In genomic region chr11:75530325-75530724, GRCm38 (mm10) we compare ENCODE assay signal across 1 mouse cellular context.
TF ChIP-seq lines count a peak whose summit lies in the region.

No protein-coding gene starts in this region.

TF ChIP-seq in CH12.LX, 34 proteins besides CTCF, POLR2A, EP300 and RAD21 (continued from another document):
- TF ChIP-seq MAFK (IDR thresholded peaks at IDR 0.05; ENCODE audit: insufficient replicate concordance, low read length), result peak; percentile 77
- no peak for TF ChIP-seq CHD2 (IDR thresholded peaks at IDR 0.05; ENCODE audit: low read length)
- peak; percentile 76; the same call in 1 of the 2 replicates for TF ChIP-seq NELFE (IDR thresholded peaks at IDR 0.05; ENCODE audit: low read depth, low read length)
- TF ChIP-seq MAX (IDR thresholded peaks at IDR 0.05; ENCODE audit: low read length), result 0 out of 2 replicates have a peak, but pooled peaks have one; percentile 59
- peak; percentile 100 for TF ChIP-seq SMC3 (IDR thresholded peaks at IDR 0.05; ENCODE audit: low read depth, low read length)
- no peak; the same call in 1 of the 2 replicates for TF ChIP-seq JUND (conservative IDR thresholded peaks at IDR 0.05; ENCODE audit: low read depth, low read length)
- no peak for TF ChIP-seq UBTF (IDR thresholded peaks at IDR 0.05; ENCODE audit: low read depth, low read length)
- 0 out of 2 replicates have a peak, but pooled peaks have one; percentile 59 for TF ChIP-seq MEF2A (IDR thresholded peaks at IDR 0.05; ENCODE audit: borderline replicate concordance, low read depth, low read length)
- no peak for TF ChIP-seq RCOR1 (conservative IDR thresholded peaks at IDR 0.05; ENCODE audit: low read depth, low read length)
- TF ChIP-seq ZNF384 (IDR thresholded peaks at IDR 0.05; ENCODE audit: low read depth, low read length), result peak; percentile 33; the same call in 1 of the 2 replicates
- no peak; the same call in 1 of the 2 replicates for TF ChIP-seq ETS1 (conservative IDR thresholded peaks at IDR 0.05; ENCODE audit: low read depth, low read length)
- TF ChIP-seq PAX5 (IDR thresholded peaks at IDR 0.05; ENCODE audit: low read length), result no peak
- no peak for TF ChIP-seq GABPA (IDR thresholded peaks at IDR 0.05; ENCODE audit: insufficient replicate concordance, low read depth, low read length)
- TF ChIP-seq USF1 (IDR thresholded peaks at IDR 0.05; ENCODE audit: low read depth, low read length), result no peak
- TF ChIP-seq USF2 (conservative IDR thresholded peaks at IDR 0.05; ENCODE audit: low read depth, low read length), result no peak
- TF ChIP-seq NRF1 (IDR thresholded peaks at IDR 0.05; ENCODE audit: low read depth, low read length), result 0 out of 2 replicates have a peak, but pooled peaks have one; percentile 35
- peak; percentile 80 for TF ChIP-seq ZKSCAN1 (IDR thresholded peaks at IDR 0.05; ENCODE audit: borderline replicate concordance, low read depth, low read length)
- no peak for TF ChIP-seq MAZ (IDR thresholded peaks at IDR 0.05; ENCODE audit: low read depth, low read length)
- 0 out of 2 replicates have a peak, but pooled peaks have one; percentile 8 for TF ChIP-seq BHLHE40 (IDR thresholded peaks at IDR 0.05; ENCODE audit: low read depth, low read length)
- peak; percentile 86 for TF ChIP-seq MXI1 (IDR thresholded peaks at IDR 0.05; ENCODE audit: low read depth, low read length)
- TF ChIP-seq SIN3A (IDR thresholded peaks at IDR 0.05; ENCODE audit: low read length), result peak; percentile 86
- TF ChIP-seq HCFC1 (IDR thresholded peaks at IDR 0.05; ENCODE audit: low read depth, low read length), result peak; percentile 19; the same call in 1 of the 2 replicates
- no peak for TF ChIP-seq E2F4 (IDR thresholded peaks at IDR 0.05; ENCODE audit: insufficient replicate concordance, low read depth, low read length)
- TF ChIP-seq ZMIZ1 (IDR thresholded peaks at IDR 0.05; ENCODE audit: low read depth, low read length), result 0 out of 2 replicates have a peak, but pooled peaks have one; percentile 18
